Mouse (Mus musculus): ENCODE data around the gene Gstt2. TPM values are rescaled to one million over a fixed set of nuclear protein-coding genes. Genes with fewer than 3 reads are reported as not detected.

Gene Gstt2
- 1 to 10 TPM; 7.6 to 9.2 TPM for total RNA-seq (2021)
- long read RNA-seq, experiment 1, partial matches to known transcripts = 0 of 6 reads
- long read RNA-seq, experiment 1, other reads (novel, unspliced or antisense) = 3 of 6 reads
- long read RNA-seq, experiment 2, partial matches to known transcripts = 0 of 11 reads
- long read RNA-seq, experiment 2, other reads (novel, unspliced or antisense) = 5 of 11 reads

DNA sequence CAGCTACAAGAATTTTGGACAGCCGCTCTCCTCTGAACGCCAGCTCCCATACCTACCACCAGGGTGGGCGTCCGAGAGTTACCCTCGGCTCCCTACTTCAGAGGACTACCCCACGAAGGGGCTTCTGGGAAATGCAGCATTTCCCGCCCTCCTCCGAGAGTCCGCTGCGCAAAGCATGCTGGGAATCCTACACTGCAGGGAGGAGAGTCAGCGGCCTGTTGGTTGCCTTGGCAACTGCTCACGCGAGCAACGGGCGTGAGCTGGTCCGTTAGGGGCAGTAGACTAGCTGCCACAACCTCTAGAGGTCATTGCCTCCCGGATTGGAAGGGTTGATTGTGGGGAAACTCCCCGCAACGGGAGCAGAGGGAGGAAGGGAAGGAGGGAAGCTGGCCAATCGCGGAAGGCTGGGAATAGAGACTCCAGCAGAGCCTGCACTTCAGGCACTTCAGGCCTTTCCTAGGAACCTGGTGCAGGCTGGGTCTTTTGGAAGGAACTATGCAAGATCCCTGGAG is at the start of gene Gstt2:
Gene Gstt2, minus strand, starts transcription at position 177 of the 512 bp plus-strand sequence.
- DNase-seq (ENCODE audit: low spot score in 2 of 2) = peak; percentile 82 to 93

- DNase-seq (ENCODE audit: low spot score in 2 of 2) = no peak
Observed at GRCm38 (mm10) chr10:75884742-75885141, 47.5 kb upstream of the Gstt2 start.

GRCm38 (mm10) chr10:75883232-75883552 is 46.0 kb upstream of the Gstt2 start:
- peak; percentile 48 to 73 for DNase-seq (ENCODE audit: low spot score in 2 of 2)

GRCm38 (mm10) chr10:75882433-75883231 is 45.4 kb upstream of the Gstt2 start:
- DNase-seq (ENCODE audit: low spot score in 2 of 2) = no peak

- DNase-seq (ENCODE audit: low spot score in 2 of 2) = no peak
Observed at GRCm38 (mm10) chr10:75881578-75882432, 44.6 kb upstream of the Gstt2 start.

DNA sequence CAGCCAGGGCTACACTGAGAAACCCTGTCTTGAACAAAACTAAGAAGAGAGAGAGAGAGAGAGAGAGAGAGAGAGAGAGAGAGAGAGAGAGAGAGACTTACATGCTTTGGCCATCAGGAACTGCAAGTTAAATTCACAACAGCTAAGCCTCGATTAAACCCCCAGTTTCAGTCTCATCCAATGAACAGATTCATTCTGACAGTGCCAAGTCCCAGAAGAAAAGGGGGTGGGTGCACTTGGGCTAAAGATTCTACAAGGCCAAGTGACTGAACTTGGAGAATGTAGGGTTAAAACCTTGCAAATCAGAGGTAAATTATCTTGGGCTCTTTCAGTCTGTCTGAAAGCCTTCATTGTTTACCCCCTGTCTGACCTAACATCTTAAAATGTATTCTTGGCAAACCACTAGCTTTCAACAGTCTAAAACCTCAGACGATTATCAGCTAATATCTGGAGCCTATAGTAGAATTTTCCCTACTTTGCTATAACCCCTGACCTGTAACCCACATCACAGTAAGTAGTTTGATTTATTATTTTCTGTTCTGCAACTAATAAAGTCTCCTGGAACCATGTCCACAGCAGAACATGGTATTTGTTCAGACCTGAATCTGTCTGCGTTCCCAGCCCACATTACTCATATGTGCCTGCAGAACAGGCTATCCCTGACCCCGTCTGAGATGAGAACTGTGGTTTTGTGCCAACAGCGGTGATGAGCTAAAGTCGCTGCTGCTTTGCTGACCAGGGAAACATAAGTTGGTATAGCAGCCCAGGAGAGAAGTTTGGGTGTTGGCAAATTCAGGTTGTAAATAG is 43.8 kb upstream of the Gstt2 start:
- no peak for DNase-seq (ENCODE audit: low spot score in 2 of 2)

DNA sequence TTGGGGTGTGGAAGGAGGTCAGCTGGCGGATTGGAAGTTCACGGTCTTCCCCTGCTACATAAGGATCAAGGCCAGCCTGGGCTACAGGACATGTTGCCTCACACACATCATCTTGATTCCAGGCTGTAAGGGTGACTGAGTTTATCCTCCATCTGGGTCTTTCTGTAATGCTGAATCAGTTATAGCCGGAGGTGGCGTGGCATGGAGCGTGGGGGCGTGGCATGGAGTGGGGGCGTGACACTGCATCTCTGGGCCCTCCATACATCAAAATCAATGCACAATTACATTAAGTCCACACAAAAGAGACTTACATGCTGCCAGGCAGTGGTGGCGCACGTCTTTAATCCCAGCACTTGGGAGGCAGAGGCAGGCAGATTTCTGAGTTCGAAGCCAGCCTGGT is 43.1 kb upstream of the Gstt2 start:
- DNase-seq (ENCODE audit: low spot score in 2 of 2) = no peak

DNA sequence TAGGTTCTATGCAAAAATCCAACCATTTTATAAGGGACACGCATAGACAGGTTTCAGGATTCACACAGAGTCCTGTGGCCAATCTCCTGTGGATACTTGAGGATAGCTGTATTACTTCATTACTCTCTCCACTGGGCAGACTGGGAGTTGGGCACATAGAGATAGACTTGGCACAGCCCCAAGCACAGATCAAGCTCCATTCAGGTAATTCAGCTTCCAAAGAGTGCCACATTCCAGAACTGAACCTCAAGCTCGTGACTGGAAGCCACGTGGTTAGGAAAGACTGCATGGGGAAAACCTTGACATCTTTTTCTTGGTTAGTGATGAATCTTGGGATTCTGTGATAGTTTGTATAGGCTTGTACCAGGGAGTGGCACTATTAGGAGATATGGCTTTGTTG is 41.6 kb upstream of the Gstt2 start:
- no peak for DNase-seq (ENCODE audit: low spot score in 2 of 2)

GRCm38 (mm10) chr10:75873543-75874170 is 36.4 kb upstream of the Gstt2 start:
- DNase-seq (ENCODE audit: low spot score in 2 of 2) = no peak

DNA sequence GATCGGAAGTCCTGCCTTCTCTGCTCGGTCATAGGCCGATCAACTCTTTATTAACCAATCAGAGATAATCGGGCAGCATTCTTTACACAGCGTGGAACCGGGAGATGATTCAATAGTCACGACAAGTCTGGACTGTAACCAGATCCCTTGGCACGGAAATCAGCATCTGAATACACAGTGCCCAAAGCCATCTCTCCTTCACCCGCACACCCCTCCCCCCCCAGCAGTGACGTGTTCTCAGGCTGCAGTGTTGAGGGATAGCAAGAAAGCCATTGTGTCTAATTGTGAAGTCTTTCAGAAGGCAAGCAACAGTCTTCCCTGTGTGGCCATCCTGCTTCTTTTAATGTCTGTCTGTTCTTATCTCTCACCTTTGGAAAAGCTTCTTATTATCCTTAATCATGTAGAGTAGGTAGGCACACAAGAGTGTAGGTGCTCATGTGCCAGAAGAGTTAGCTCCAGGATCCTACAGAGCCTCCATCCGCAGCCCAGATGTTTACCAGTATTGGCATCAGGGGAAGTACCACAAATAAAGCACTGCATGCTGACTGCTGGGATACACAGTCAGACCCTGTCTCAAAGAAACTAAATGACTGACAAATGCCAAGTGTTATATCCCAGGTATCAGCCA is 35.8 kb upstream of the Gstt2 start:
- DNase-seq (ENCODE audit: low spot score in 2 of 2) = peak; percentile 48 to 63

DNA sequence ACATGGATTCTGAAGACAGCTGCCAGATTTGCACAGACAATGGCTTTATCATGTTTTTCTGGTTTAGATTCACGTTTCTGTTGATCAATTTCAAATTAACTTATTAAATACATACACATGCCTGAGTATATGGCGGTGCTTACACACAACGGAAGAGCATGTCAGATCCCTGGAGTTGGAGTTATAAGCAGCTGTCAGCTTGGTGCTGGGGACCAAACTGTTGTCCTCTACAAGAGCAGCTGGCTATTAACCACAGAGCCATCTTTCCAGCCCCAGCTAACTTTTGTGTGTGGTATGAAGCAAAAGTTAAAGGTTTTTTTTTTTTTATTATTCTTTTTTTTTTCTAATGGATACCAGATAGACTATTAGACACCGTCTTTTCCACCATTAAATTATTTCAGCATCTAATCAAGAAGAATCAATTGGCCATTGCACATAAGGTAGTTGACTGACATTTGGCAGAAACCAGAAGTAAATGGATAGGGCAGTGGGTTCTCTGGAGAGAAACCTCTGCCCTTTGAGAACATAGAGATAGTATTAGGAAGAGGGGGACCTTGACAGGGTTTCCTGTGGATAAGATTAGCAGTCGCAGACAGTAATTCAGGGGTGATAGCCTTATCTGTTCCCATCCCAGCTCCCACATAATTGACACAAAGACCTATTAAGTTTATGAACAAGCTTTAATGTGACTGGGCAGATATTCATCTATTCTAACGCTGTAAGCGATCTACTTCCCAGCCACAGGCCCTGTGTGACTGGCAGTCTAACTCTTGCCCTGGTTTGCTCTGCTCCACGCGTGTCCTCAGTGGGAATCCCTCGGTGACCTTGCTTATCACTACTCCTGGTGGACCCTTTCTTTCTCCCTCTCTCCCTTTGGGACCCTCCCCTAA is 35.0 kb upstream of the Gstt2 start:
- DNase-seq (ENCODE audit: low spot score in 2 of 2) = no peak

DNA sequence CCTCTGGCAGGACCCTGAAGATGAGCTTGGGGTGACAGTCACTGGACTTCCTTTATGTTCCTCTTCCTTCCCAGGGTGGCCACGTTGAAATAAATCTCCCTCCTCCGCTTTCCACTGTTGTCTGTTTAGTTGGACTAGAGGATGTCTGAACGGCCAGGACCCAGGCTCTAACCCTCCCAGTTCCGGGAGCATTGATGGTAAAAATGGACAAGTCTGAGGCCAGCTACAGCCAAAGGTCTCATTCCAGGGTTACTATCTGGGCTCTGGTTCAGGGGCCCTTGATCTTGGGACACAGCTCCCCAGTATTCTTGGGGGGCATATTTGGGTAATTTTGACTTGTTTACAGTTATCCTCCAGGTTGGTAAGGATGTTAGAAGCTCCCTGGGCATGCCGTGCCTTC is 24.4 kb upstream of the Gstt2 start:
- DNase-seq (ENCODE audit: low spot score in 2 of 2) = no peak

DNA sequence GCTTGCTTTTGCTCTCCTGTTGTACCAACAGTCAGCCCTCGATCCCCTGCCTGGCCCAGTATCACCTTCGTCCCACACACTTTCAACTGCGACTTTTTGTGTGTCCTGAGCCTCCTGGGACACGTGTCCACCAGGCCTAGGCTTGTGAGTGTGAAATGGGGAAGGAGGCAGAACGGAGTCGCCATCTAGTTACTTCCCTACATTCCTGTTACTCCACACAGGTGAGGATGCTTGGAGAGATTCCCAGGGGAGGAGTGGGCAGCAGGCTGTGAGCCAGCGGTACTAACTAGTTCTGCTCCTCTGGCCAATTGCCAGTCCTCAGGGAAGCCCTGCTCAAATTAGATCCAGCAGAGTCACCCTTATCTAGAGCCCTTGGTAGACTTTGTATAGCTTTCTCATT is 23.5 kb upstream of the Gstt2 start:
- no peak for DNase-seq (ENCODE audit: low spot score in 2 of 2)

- peak; percentile 71 to 86 for DNase-seq (ENCODE audit: low spot score in 2 of 2)
Observed at GRCm38 (mm10) chr10:75859786-75860470, 22.7 kb upstream of the Gstt2 start, which contains the start of gene Mif. Mif (minus strand) TSS chr10:75860240.

GRCm38 (mm10) chr10:75859107-75859746 is 22.0 kb upstream of the Gstt2 start:
- no peak for DNase-seq (ENCODE audit: low spot score in 2 of 2)

GRCm38 (mm10) chr10:75857598-75857997 is 20.4 kb upstream of the Gstt2 start:
- DNase-seq (ENCODE audit: low spot score in 2 of 2) = no peak

DNA sequence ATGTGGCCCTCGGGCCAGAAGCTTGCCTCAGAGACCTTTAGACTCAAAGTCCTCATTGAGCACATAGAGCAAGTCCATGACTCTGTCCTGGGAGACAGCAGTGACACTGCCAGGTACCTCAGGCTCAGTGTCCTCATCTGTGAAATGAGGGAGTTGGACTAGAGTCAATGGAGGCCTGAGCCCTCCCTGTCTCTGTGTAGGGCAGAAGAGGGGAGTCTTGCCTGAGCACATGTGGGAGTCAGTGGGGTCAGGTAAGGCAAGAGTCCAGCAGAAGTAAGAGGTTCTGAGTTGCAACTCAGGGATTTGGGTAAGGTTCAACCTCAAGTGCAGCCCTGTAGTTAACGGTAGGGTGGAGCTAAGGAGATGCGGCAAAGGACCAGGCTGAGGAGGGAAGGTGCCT is 19.8 kb upstream of the Gstt2 start:
- DNase-seq (ENCODE audit: low spot score in 2 of 2) = no peak
